Mouse (Mus musculus) left cerebral cortex, adult 2 months (tissue): Measurements from ENCODE around the gene Atp6v0b. TPM values are rescaled to one million over a fixed set of nuclear protein-coding genes. Genes with fewer than 3 reads are reported as not detected.
A peak's percentile ranks its signal among the peaks of the same experiment; 100 is the strongest.

ENCODE experiments used
- DNase-seq, 2 experiments: peaks; one replicate each; pipeline ENCODE4 v3.0.0; 2021 to 2022; ENCODE audit warnings: low spot score in 2 of 2, mixed read lengths in 1 of 2; ENCODE audit errors: extremely low spot score in 1 of 2
- H3K27ac ChIP-seq: fragments of 200-600 bp; 2 replicates; pipeline ENCODE4 v1.8.1; 2022
- H3K4me3 ChIP-seq: fragments of 200-600 bp; 2 replicates; pipeline ENCODE4 v1.8.1; 2022
- CTCF ChIP-seq: fragments of 200-600 bp; IDR thresholded peaks from 2 replicates; pipeline ENCODE4 v1.8.1; 2022; ENCODE audit warnings: antibody characterized with exemption, mild to moderate bottlenecking, moderate library complexity
- intact Hi-C: fragments of 180-260 bp; cut with DNase I; formaldehyde crosslinking; loops from one replicate; pipeline ENCODE4 v1.15.1; 2025
- total RNA-seq, 2 experiments: library from RNA; stranded (reverse); gene quantifications; 2 replicates each; pipeline ENCODE4 v1.2.3; 2021

Atp6v0b gene
- total RNA-seq, 2 experiments from 2014 or later, result 430 to 462 TPM

DNA sequence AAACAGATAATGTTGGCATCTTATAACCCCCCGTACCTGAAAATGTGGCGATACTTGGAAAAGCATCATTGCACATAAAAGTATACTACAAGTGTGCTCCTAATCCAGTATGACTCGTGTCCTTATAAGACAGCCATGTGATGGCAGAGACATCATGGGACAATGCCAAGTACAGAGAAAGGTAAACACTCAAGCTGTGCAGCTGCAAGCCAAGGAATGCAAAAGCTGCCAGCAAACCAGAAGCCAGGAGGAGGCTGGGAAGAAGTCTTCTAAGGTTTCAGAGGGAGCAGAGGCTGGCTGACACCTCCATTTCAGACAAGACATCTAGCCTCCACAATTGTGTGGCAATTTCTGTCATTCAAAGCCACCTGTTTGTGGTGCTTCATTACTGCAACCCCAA lies 19.1 kb upstream of the Atp6v0b start:
- intact Hi-C loops, result no loop called here

DNA sequence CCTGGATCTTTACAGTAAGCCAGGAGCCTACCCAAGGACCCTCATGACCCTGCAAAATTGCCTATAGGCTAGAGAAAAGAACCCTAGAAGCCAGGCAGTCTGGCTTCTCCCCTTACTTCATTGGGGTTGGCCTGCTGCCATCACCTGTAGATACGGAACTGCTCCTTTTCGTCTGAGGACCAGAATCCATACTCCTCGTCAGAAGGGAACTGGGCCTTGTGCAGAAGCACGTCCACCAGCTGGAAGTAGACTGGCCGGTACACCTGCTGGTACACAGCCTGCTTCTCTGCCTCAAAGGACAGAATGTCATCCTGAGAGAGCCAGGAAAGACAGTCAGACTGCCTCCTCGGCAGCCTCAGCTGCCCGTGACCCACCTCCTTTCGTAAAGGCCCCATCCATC lies 17.6 kb upstream of the Atp6v0b start:
- intact Hi-C loops, result no loop called here
- TF ChIP-seq CTCF, result no peak
- Histone ChIP-seq H3K27ac (peak overlapping the region; percentile 40), H3K4me3 (no peak overlapping the region)
- no peak for DNase-seq

More for the DNA sequence above, 19.1 kb upstream of the Atp6v0b start:
- H3K27ac ChIP-seq, result peak overlapping the region; percentile 24; the same call in 1 of the 2 replicates
- TF ChIP-seq CTCF, result no peak
- no peak overlapping the region for H3K4me3 ChIP-seq
- DNase-seq, result no peak

DNA sequence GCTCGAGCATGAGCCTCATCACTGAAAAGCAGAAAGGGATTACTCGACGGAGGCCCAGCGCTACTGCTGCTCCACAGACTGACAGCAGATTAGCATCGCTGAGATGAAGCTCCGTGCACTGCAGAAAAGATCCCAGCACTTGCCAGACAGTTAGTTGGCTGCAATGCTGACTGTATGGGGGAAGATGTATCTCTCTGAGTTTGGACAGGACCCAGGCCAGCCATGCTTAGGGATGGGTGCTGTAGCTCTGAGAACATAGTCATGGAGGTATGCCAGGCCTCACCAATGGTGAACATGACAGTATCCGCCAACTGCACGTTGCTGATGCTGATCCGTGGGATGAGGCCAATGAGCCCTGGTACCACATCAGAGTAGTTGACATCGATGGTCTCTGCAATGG lies 17.0 kb upstream of the Atp6v0b start:
- H3K4me3 ChIP-seq, result no peak overlapping the region
- no peak for DNase-seq
- TF ChIP-seq CTCF, result no peak
- H3K27ac ChIP-seq, result peak overlapping the region; percentile 40; the same call in 1 of the 2 replicates
- intact Hi-C loops, result no loop called here

DNA sequence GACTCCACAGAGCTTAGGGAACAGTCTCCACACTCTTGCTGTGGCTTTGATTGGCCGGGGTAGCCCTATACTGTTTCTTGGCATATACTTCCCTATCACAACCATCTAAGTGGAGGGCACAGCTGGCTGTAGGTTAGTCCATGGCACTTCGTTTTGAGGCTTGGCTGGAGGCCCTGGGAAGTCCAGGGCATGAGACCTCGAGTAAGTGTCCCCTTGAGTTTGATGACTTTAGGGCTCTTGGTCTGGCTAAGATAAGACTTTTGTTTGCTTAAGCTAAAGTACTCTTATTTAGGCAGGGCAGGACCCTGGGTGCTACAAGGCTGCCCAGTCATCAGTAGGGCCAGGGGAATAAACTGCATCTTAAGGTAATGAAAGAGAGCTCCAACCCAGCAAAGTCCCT lies 11.0 kb upstream of the Atp6v0b start:
- no peak for DNase-seq
- no peak overlapping the region for H3K27ac ChIP-seq
- intact Hi-C loops, result no loop called here
- H3K4me3 ChIP-seq, result no peak overlapping the region
- TF ChIP-seq CTCF, result no peak

DNA sequence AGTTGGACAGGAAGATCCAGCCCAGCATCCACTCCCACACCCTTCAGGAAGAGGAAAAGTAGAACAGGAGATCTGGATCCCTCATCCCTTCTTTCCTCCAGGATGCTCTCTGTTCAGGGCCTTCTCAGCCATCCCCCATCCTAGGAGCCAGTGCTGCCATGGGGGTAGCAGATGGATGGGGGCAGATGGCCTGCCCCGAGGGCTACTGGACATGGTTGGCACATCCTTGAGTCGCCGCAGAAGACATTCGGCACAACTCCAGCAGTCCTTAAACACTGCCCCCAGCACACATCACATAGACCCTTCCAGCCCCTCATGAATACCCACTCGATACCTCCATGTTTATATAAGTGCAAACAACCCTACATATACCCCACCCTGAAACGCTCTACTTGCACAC lies 8.9 kb upstream of the Atp6v0b start:
- Histone ChIP-seq H3K27ac (no peak overlapping the region), H3K4me3 (no peak overlapping the region)
- TF ChIP-seq CTCF, result no peak
- DNase-seq, result no peak
- intact Hi-C loops, result no loop called here

DNA sequence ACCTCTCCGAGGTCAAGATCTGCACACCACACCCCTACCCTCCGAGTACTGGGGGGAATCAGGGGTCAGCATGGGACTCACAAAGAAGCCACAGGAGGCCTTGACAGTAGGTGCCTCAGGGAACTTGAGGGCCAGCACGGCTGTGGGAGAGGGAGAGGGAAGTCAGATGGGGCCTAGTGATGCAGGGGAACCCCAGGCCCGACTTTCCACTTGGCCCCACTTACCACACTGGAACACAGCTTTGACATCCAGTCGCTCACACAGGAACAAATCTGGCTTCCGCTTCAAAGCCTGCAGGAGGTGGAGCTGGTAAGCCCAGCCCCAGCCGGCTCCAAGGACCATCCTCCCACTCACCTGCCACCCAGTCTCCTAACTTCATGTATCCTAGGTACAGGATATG lies 8.2 kb upstream of the Atp6v0b start:
- no peak overlapping the region for H3K4me3 ChIP-seq
- H3K27ac ChIP-seq, result no peak overlapping the region
- no peak for DNase-seq
- intact Hi-C loops, result loop anchor here (1.0 kb wide), 1 partner anchor 8 kb away; no protein-coding TSS in a partner anchor
- TF ChIP-seq CTCF, result no peak

DNA sequence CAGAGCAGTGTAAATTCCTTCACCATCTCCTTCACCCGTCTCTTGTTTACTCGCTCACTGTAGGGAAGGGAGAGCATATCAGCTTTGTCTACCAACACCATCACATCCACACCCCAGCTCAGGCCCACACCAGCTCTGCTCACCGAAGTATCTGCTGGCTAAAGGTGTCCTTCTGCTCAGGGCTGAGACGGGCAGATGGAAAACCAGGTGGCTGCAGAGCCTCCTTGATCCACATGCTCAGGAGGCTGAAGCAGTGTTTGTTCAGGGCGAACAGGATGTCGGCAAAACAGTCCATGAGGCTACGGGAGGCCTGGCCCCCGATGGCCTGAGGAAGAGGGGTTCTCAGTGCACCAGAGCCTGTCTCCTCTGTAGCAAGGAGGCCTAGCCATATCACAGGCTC lies 7.5 kb upstream of the Atp6v0b start:
- intact Hi-C loops, result no loop called here

DNA sequence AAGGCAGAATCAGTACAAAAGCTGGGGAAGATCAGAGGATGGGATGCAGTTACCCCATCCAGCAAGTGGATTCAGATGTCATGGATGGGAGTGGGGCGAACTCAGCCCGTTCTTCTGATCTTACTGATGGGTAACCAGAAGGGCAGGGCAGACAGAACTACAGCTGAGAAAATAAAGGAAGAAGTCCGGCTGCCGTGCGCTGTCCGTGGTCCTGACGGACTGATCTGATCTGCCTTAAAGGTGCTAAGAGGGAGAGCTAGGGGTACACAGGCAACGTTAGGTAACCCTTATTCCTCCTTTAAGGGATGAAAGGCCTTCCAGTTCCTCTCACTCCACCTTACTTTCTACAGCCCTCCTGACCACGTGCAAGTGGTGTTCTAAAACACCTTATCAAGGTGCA lies 6.2 kb upstream of the Atp6v0b start:
- Histone ChIP-seq H3K27ac (no peak overlapping the region), H3K4me3 (no peak overlapping the region)
- TF ChIP-seq CTCF, result no peak
- intact Hi-C loops, result no loop called here
- no peak for DNase-seq

More for the DNA sequence above, 7.5 kb upstream of the Atp6v0b start:
- no peak for DNase-seq
- H3K4me3 ChIP-seq, result no peak overlapping the region
- no peak for TF ChIP-seq CTCF
- no peak overlapping the region for H3K27ac ChIP-seq

DNA sequence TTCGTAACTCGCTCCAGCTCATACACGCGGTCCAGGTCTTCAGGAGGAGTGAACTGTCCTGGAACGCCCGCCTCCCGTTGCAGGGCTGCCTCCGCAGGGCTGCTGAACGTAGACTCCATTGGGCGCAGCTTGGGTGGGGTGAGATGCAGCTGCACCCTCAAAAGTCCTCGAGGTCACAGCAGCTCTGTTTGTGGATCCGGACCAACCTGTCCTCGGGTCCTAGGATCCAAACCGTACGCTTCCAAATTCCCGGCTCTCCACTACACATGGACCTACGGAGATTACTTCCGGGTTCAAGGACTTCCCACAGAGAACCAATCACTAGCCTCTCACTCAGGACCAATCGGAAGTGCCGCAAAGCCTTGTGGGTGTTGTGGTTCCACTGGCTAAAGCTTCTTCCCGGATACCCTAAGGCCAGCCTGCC lies 4.6 kb upstream of the Atp6v0b start, which contains the start of gene Dph2:
Gene Dph2, minus strand, starts transcription at position 295 of the 424 bp plus-strand sequence.
- peak; percentile 73 to 80 for DNase-seq
- no peak for TF ChIP-seq CTCF
- intact Hi-C loops, result no loop called here
- Histone ChIP-seq H3K4me3 (peak within 1 kb of the TSS; percentile 67), H3K27ac (peak within 1 kb of the TSS; percentile 6; the same call in 1 of the 2 replicates)

DNA sequence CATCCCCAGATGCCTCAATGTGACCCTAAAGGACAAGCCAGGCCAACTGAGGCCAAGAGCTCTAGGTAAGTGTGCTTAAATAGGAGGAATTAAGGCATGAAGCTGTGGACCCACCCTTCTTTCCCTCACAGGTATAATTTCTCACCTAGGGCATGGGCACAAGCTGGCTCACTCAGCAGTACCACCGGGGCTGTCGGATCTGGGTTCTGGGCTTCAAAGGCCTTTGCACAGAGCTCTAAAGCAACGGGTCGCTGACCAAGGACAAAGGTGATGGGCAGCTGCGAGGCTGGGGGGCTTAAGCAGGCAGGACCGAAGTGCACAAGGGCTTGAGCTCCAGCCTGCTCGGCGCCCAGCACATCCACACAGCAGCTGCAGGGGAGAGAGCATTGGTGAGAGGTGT lies 3.6 kb upstream of the Atp6v0b start:
- H3K4me3 ChIP-seq, result no peak overlapping the region
- intact Hi-C loops, result no loop called here
- TF ChIP-seq CTCF, result no peak
- no peak for DNase-seq
- no peak overlapping the region for H3K27ac ChIP-seq

DNA sequence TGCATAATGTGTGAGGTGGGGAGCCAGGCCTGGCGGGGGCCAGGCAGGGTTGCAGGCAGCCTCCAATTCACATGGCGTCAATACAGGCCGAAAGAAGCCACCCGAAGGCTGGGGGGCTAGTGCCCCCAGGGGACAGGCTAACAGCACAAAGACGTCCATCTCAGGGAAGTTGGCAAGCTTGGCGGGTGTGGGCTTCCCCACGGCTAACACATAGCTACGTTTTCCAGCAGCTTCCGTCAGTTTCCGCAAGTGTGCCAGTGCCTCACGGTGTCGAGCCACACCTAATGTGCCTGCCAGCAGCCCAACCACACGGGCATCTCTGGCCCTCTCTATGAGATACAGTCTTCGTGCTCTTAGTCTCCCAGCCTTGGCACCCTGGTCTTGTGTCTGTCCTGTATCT lies 2.9 kb upstream of the Atp6v0b start:
- DNase-seq, result no peak
- intact Hi-C loops, result no loop called here
- no peak overlapping the region for H3K27ac ChIP-seq
- no peak overlapping the region for H3K4me3 ChIP-seq
- no peak for TF ChIP-seq CTCF

DNA sequence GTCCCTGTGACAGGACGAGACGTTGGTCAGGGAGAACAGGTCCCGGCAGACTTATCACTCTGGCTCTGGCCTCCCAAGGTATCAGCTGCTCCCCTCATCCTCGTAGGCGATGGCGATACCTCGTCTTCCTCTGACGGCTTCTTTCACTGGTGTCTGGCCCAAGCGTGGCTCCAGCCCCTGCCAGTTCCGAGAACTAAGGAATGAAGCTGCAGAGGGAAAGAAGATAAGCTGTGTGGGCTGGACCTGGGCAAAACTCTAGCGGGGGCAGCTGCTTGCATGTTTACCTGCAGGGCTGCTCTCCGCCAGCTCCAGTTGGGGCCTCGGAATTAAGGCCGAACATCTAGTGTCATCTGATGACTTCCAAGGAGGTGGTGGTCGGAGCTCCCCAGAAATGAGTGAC lies 2.3 kb upstream of the Atp6v0b start:
- no peak for TF ChIP-seq CTCF
- intact Hi-C loops, result no loop called here
- DNase-seq, result no peak
- no peak overlapping the region for H3K27ac ChIP-seq
- H3K4me3 ChIP-seq, result no peak overlapping the region

DNA sequence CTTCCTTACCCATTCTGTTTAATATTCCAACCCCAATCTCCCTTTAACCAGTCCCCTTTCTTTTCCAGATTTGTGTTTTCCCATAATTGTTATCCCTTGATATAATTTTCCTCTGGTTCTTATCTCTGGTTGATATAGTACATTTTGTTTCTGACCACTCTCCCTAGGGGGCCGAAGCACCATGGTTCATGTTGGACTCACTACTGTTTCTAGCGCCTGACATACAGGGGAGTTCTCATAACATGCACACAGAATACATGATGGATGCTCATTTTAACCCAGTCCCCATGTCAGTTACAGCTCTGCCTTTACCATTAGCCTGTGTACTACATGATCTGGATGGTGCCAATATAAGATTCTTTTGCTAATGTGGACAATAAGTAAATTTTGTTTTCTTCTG lies 787 bp upstream of the Atp6v0b start:
- TF ChIP-seq CTCF, result no peak
- DNase-seq, result no peak
- intact Hi-C loops, result loop anchor here (2.0 kb wide), 1 partner anchor 27 kb away; the partner anchor contains the start of gene Ipo13
- Histone ChIP-seq H3K27ac (peak overlapping the region; percentile 97; the same call in 1 of the 2 replicates), H3K4me3 (peak overlapping the region; percentile 89)
